Mouse (Mus musculus): Measurements from ENCODE around the gene Rfc2. TPM values are rescaled to one million over a fixed set of nuclear protein-coding genes. Genes with fewer than 3 reads are reported as not detected.
A peak's percentile ranks its signal among the peaks of the same experiment; 100 is the strongest.

The Rfc2 gene
- polyA plus RNA-seq, 2 experiments, result 241 to 246 TPM

- 67% methylated on average over 4 of the region's 4 CpGs for WGBS
- Histone ChIP-seq H3K4me3 (replicated peaks; ENCODE audit: low read length) (no peak overlapping the region), H3K9me3 (ENCODE audit: control insufficient read depth, low read length) (no peaks in the 10 kb centered on the region), H3K27me3 (ENCODE audit: control insufficient read depth, insufficient read depth, low read length) (no peaks in the 10 kb centered on the region), H3K9ac (ENCODE audit: low read depth, low read length, severe bottlenecking) (no peak overlapping the region), H3K36me3 (ENCODE audit: control insufficient read depth, insufficient read depth, low read length) (peaks cover 76% of the 10 kb centered on the region), H3K4me2 (replicated peaks; ENCODE audit: low read depth, low read length, severe bottlenecking) (no peak overlapping the region), H3K4me1 (ENCODE audit: control insufficient read depth, insufficient read depth, low read length) (no peaks in the 10 kb centered on the region), H3K27ac (replicated peaks; ENCODE audit: low read depth, low read length) (no peak overlapping the region)
- ATAC-seq (ENCODE audit: low FRiP score, low read depth) (no peak), DNase-seq (ENCODE audit: low spot score) (no peak)
- no peak for TF ChIP-seq POLR2A (IDR thresholded peaks at IDR 0.05; ENCODE audit: borderline replicate concordance, extremely low read depth, insufficient read depth, insufficient read length)
Observed at GRCm38 (mm10) chr5:134629508-134629907, 48.3 kb downstream of the Rfc2 start.

DNA sequence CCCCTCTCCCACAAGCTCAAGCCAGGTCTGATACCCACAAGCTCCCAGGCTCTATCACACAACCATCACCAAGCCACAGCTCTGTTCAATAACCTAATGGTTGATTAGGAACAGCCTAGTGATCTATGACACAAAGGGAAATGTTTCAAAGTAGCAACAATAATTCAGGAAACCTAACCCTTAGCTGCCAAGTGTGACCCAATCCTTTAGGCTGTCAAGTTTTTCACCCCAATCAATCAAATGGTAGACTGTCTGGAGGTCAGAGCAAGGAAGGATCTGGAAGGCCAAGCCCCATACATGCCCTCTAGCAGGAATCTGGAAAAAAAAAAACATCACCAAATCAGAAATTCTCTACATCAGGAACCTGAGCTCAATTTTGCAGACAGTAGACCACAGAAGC lies 49.7 kb downstream of the Rfc2 start:
- Histone ChIP-seq H3K27ac (replicated peaks; ENCODE audit: low read depth, low read length) (no peak overlapping the region), H3K4me3 (replicated peaks; ENCODE audit: low read length) (no peak overlapping the region), H3K4me2 (replicated peaks; ENCODE audit: low read depth, low read length, severe bottlenecking) (no peak overlapping the region), H3K4me1 (ENCODE audit: control insufficient read depth, insufficient read depth, low read length) (no peaks in the 10 kb centered on the region), H3K9me3 (ENCODE audit: control insufficient read depth, low read length) (no peaks in the 10 kb centered on the region), H3K9ac (ENCODE audit: low read depth, low read length, severe bottlenecking) (no peak overlapping the region), H3K36me3 (ENCODE audit: control insufficient read depth, insufficient read depth, low read length) (peaks cover 73% of the 10 kb centered on the region), H3K27me3 (ENCODE audit: control insufficient read depth, insufficient read depth, low read length) (no peaks in the 10 kb centered on the region)
- ATAC-seq (ENCODE audit: low FRiP score, low read depth) (no peak), DNase-seq (ENCODE audit: low spot score) (no peak)
- TF ChIP-seq POLR2A (IDR thresholded peaks at IDR 0.05; ENCODE audit: borderline replicate concordance, extremely low read depth, insufficient read depth, insufficient read length), result no peak

GRCm38 (mm10) chr5:134632841-134633240 lies 51.7 kb downstream of the Rfc2 start:
- no peak overlapping the region for H3K27ac ChIP-seq (replicated peaks; ENCODE audit: low read depth, low read length)
- WGBS, result 97% methylated on average over 2 of the region's 2 CpGs

DNA sequence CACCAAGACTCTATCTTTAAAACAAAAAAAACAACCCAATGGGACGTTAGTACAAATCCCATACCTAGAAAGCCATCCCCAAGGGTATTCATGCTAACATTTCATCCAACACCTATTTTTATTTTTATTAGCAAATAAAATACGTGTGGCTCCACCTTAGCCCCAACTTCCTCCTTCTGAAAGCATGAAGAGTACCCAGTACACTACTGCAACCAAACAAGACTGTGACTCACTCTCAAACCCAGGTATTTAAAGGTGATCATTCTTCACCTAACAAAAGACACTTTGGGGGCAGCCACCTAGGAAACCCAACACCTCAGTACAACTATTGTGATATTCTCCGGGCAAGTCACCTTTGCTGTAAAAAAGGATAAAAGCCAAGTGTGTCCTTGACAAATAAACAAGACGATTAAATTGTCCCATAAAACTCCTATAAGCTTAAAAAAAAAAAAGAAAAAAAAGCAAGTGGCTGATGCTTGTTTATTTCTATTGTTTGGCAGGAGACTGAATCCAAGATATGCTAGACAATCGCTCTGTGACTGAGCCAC lies 56.7 kb downstream of the Rfc2 start:
- ATAC-seq (ENCODE audit: low FRiP score, low read depth) (no peak), DNase-seq (ENCODE audit: low spot score) (no peak)
- Histone ChIP-seq H3K9ac (ENCODE audit: low read depth, low read length, severe bottlenecking) (peak overlapping the region; percentile 99), H3K27ac (replicated peaks; ENCODE audit: low read depth, low read length) (peak overlapping the region; percentile 93), H3K4me1 (ENCODE audit: control insufficient read depth, insufficient read depth, low read length) (peaks cover 14% of the 10 kb centered on the region), H3K4me2 (replicated peaks; ENCODE audit: low read depth, low read length, severe bottlenecking) (peak overlapping the region; percentile 81), H3K9me3 (ENCODE audit: control insufficient read depth, low read length) (no peaks in the 10 kb centered on the region), H3K4me3 (replicated peaks; ENCODE audit: low read length) (peak overlapping the region; percentile 99), H3K36me3 (ENCODE audit: control insufficient read depth, insufficient read depth, low read length) (peaks cover 26% of the 10 kb centered on the region), H3K27me3 (ENCODE audit: control insufficient read depth, insufficient read depth, low read length) (no peaks in the 10 kb centered on the region)
- no peak for TF ChIP-seq POLR2A (IDR thresholded peaks at IDR 0.05; ENCODE audit: borderline replicate concordance, extremely low read depth, insufficient read depth, insufficient read length)
- WGBS, result 10% methylated on average over 5 of the region's 5 CpGs

More at GRCm38 (mm10) chr5:134632841-134633240, 51.7 kb downstream of the Rfc2 start:
- DNase-seq (ENCODE audit: low spot score) (no peak), ATAC-seq (ENCODE audit: low FRiP score, low read depth) (no peak)
- no peak overlapping the region for H3K4me2 ChIP-seq (replicated peaks; ENCODE audit: low read depth, low read length, severe bottlenecking)
- no peak overlapping the region for H3K4me3 ChIP-seq (replicated peaks; ENCODE audit: low read length)
- no peaks in the 10 kb centered on the region for H3K27me3 ChIP-seq (ENCODE audit: control insufficient read depth, insufficient read depth, low read length)
- peaks cover 6% of the 10 kb centered on the region for H3K4me1 ChIP-seq (ENCODE audit: control insufficient read depth, insufficient read depth, low read length)
- no peak overlapping the region for H3K9ac ChIP-seq (ENCODE audit: low read depth, low read length, severe bottlenecking)
- H3K9me3 ChIP-seq (ENCODE audit: control insufficient read depth, low read length), result no peaks in the 10 kb centered on the region
- TF ChIP-seq POLR2A (IDR thresholded peaks at IDR 0.05; ENCODE audit: borderline replicate concordance, extremely low read depth, insufficient read depth, insufficient read length), result no peak
- H3K36me3 ChIP-seq (ENCODE audit: control insufficient read depth, insufficient read depth, low read length), result peaks cover 61% of the 10 kb centered on the region

DNA sequence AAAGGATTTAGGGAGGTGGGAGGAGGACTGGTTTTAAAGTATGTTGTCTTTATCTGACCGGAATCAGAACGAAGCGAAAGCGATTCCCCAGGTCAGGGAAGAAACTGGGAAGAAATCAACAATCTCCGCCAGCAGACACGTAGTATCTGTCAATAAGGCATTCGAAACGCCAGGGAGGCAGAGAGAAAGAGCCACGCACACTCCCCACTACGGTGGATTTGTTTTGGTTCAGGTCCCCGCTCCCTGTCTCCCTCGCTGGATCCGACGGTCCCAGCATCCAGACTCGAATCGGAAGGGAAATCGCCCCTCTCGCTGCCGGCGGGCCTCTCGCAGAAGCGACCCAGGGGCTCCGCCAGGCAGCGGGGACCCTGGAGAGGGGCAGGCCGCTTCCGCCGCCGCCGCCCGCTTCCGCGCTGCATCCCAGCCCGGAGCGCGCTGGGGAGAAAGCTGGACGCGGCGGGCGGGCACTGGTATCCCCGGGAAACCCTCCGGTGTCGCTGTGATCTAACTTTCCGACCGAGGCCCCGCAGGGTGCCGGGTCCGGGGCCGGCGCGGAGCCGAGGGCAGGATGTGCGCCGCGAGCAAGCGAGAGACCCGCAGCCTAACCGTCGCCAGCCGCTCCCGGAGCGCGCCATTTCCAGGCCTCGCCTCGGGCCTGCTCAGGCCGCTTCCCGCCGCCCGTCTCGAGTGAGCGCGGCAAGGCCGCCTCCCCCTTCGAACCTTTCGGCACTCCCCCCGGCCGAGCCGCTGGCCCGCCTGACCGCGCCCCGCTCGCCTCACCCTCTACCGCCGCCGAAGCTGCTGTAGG lies 57.5 kb downstream of the Rfc2 start:
- Histone ChIP-seq H3K27ac (replicated peaks; ENCODE audit: low read depth, low read length) (peak overlapping the region; percentile 93), H3K4me2 (replicated peaks; ENCODE audit: low read depth, low read length, severe bottlenecking) (peak overlapping the region; percentile 81), H3K4me3 (replicated peaks; ENCODE audit: low read length) (peak overlapping the region; percentile 99), H3K9me3 (ENCODE audit: control insufficient read depth, low read length) (no peaks in the 10 kb centered on the region), H3K4me1 (ENCODE audit: control insufficient read depth, insufficient read depth, low read length) (peaks cover 14% of the 10 kb centered on the region), H3K36me3 (ENCODE audit: control insufficient read depth, insufficient read depth, low read length) (peaks cover 26% of the 10 kb centered on the region), H3K9ac (ENCODE audit: low read depth, low read length, severe bottlenecking) (peak overlapping the region; percentile 99), H3K27me3 (ENCODE audit: control insufficient read depth, insufficient read depth, low read length) (no peaks in the 10 kb centered on the region)
- DNase-seq (ENCODE audit: low spot score), result no peak
- under 1% methylated on average over 60 of the region's 85 CpGs for WGBS
- ATAC-seq (ENCODE audit: low FRiP score, low read depth), result peak; percentile 67
- no peak for TF ChIP-seq POLR2A (IDR thresholded peaks at IDR 0.05; ENCODE audit: borderline replicate concordance, extremely low read depth, insufficient read depth, insufficient read length)

Measured in limb, embryonic 14.5 days (tissue).